Mouse (Mus musculus): ENCODE measurements around the gene Hes5.
A peak's percentile ranks its signal among the peaks of the same experiment; 100 is the strongest.

Hes5 gene

DNA sequence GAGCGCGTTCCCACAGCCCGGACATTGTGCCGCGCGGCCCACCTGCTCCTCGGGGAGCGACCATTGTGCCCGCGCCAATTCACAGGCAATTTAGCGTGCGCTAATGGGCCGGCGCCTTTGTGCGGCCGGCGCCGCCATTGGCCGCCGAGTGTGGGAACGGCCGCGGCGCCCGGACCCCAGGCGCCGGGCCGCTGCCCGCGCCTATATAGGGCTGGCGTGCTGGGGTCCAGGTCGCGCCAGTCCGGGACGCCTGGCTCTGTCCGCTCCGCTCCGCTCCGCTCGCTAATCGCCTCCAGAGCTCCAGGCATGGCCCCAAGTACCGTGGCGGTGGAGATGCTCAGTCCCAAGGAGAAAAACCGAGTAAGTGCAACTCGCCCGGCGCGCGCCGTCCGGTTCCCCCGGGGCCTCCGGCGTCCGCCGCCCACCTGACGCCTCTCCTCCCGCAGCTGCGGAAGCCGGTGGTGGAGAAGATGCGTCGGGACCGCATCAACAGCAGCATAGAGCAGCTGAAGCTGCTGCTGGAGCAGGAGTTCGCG lies at the start of gene Hes5:
Hes5 (plus strand) TSS at position 234 of the 536 bp plus-strand sequence.
- DNase-seq (ENCODE audit: low spot score in 2 of 2), result peak; percentile 23 to 31

DNA sequence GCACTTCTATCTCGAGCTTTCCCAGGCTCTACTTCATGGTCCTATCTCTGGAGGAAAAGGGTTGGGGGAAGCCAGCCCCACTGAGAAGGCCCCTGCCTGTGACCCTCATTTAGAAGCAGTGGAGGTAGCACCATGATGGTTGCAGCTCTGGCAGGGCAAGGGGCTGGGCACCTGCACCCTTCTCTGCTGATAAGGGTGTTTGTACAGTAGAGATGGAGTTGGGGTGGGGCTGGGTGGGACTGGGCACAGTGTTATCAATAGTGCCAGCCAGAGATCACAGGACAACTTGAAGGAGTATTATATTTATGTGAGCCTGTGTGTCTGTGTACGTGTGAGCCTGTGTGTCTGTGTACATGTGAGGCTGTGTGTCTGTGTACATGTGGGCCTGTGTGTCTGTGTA lies 49.1 kb upstream of the Hes5 start:
- no peak for DNase-seq (ENCODE audit: low spot score in 2 of 2)

DNA sequence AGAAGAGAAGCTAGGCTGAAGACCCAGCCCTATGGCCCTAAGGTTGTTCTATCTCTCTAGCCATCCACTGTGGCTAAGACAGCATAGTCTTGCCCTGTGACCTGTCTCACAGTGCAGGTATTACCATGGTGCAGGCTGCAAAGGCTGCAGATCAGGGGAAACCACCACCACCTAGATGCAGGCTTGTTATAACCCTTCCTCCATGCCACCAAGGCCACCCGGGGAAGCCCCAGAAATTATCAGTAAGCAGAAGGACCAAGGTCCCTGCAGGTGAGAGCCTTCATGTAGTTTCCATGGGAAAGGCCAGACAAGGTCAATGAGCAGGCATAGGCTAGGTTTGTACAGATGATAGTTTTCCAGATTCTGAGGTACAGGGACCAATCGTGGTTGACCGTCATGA lies 46.9 kb upstream of the Hes5 start:
- no peak for DNase-seq (ENCODE audit: low spot score in 2 of 2)

DNA sequence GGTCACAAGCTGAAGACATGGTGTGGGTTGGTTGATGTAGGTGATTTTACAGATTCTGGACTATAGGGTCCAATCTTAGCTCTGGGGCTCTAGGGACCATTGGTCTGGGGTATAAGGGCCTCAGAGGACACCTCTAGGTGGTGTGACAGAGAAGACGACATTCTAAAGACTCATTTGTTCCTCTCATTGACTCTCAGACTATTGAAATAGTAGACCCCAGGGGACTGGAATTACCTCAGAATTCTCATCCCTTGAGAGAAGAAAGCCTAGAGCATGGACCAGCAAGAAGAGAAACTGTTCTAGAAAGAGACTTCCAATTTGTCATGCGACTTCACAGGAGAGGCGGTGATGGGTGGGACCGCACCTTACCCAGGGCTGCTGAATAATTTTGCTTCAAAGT lies 46.5 kb upstream of the Hes5 start:
- no peak for DNase-seq (ENCODE audit: low spot score in 2 of 2)

- no peak for DNase-seq (ENCODE audit: low spot score in 2 of 2)
Measured at GRCm38 (mm10) chr4:154914707-154915106, 46.0 kb upstream of the Hes5 start.

- no peak for DNase-seq (ENCODE audit: low spot score in 2 of 2)
Measured at GRCm38 (mm10) chr4:154915286-154915685, 45.4 kb upstream of the Hes5 start.

DNA sequence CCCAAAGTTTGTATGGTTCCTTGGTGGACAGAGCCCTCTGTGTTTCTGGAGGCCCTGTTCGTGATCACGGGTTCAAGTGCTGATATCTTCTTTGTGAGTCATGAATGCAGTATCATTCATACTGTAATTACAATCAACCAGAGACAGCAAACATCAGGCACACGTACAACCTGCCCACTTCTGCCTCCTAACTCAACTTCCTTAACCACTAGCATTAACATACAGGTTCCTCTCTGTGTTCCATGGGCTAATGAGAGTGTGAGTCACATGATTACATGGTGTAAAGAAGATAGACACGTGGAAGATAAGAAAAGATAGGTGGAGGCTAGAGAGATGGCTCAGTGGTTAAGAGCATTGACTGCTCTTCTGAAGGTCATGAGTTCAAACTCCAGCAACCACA lies 44.1 kb upstream of the Hes5 start:
- DNase-seq (ENCODE audit: low spot score in 2 of 2), result no peak

- no peak for DNase-seq (ENCODE audit: low spot score in 2 of 2)
Measured at GRCm38 (mm10) chr4:154922291-154922690, 38.4 kb upstream of the Hes5 start.

DNA sequence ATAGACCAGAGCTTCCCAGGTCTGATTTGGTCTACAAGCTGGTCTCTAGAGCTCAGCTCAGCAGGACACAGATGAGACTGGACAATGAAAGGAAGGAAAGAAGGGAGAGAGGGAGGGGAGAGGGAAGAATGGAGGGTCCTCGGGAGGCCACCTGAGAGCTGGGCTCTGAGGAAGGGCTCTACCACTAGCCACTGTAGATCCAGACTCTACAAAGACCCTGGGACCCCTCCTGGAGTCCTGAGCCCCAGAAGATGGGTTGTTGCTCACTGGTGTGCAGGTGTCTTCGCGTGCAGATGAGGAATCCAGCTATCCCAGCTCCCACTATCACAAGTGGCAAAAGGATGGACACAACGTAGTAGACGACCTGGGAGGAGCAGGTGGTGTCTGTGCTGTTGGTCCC lies 37.8 kb upstream of the Hes5 start:
- no peak for DNase-seq (ENCODE audit: low spot score in 2 of 2)

GRCm38 (mm10) chr4:154925413-154925812 lies 35.3 kb upstream of the Hes5 start:
- peak; percentile 42 to 74 for DNase-seq (ENCODE audit: low spot score in 2 of 2)

DNA sequence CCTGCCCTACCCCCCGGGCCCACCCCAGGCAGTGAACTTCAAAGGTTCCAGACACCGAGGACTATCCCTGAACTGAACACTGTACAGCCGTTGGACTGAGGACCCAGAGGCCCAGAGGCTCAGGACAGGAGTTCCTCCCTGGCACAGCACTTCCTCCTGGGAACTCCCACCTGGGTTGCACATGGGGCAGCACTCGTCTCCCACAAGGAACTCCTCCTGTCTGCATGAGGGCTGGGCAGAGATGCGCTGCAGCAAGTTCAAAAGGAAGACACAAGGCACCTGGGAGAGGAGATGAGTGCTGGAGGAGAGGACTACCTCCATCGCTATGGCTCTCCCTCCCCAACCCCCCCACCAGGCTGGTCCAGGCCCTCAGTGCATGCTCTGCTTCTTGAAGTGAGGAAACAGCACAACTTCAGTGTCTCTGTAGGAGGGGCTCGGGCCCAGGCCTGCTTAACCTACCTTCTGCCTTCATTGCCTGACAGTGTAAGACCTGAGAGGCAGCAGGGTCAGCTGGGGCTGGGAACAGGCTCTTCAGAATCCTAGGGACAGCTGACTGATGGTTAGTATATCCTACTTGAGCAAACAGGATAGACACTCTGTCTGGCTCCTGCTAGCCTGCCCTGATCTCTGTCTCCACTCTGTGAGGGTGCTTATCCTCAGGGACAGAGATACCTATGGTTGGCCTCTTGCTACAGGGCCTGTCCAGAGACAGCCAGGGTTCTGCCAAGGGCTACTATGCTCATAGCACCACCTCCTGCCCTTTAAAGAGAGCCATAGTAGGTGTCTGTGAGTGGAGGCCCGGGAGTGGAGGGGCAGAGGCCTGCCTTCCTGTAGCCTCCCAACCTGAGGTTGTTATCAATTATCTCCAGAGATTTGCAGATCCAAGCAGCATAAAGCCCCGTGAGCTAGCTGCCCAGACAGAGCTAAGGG lies 33.5 kb upstream of the Hes5 start:
- DNase-seq (ENCODE audit: low spot score in 2 of 2), result no peak

DNA sequence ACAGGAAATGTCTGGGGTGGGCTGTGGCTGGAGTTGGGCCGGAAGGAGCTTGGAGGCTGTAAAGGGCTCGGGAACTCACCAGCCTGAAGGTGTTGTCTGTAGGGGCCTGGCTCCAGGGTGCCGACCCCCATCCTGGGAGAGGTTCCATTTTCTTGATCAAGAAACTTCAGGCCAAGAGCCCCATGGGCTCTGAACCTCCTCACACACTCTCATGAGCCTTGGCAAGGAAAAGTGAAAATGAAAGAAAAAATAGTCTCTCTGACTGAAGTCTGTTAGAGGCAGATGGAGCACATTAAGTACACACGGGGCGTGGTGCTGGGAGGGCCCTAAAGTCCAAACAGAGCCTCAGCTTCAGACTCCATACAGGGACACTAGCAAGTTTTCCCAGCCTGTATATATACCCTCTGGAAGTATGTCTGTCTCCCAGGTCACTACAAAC lies 32.8 kb upstream of the Hes5 start:
- peak in 1 of 2 experiments; percentile 34 for DNase-seq (ENCODE audit: low spot score in 2 of 2)

- no peak for DNase-seq (ENCODE audit: low spot score in 2 of 2)
Measured at GRCm38 (mm10) chr4:154928395-154929087, 32.2 kb upstream of the Hes5 start, which contains the start of gene Tnfrsf14. TSS of gene Tnfrsf14 (minus strand) at chr4:154928563.

- no peak for DNase-seq (ENCODE audit: low spot score in 2 of 2)
Measured at GRCm38 (mm10) chr4:154929088-154929660, 31.5 kb upstream of the Hes5 start.

- DNase-seq (ENCODE audit: low spot score in 2 of 2), result no peak
Measured at GRCm38 (mm10) chr4:154933306-154933907, 27.3 kb upstream of the Hes5 start.

- no peak for DNase-seq (ENCODE audit: low spot score in 2 of 2)
Measured at GRCm38 (mm10) chr4:154934800-154935199, 25.9 kb upstream of the Hes5 start.

GRCm38 (mm10) chr4:154935788-154936187 lies 24.9 kb upstream of the Hes5 start:
- DNase-seq (ENCODE audit: low spot score in 2 of 2), result peak; percentile 58 to 69

- peak; percentile 55 to 66 for DNase-seq (ENCODE audit: low spot score in 2 of 2)
Measured at GRCm38 (mm10) chr4:154936542-154937255, 24.0 kb upstream of the Hes5 start.

GRCm38 (mm10) chr4:154937746-154938145 lies 23.0 kb upstream of the Hes5 start:
- DNase-seq (ENCODE audit: low spot score in 2 of 2), result no peak

GRCm38 (mm10) chr4:154940156-154940555 lies 20.6 kb upstream of the Hes5 start:
- no peak for DNase-seq (ENCODE audit: low spot score in 2 of 2)

GRCm38 (mm10) chr4:154941831-154942230 lies 18.9 kb upstream of the Hes5 start:
- DNase-seq (ENCODE audit: low spot score in 2 of 2), result no peak
